Mouse (Mus musculus): ENCODE data around the gene Pbx1.

The Pbx1 gene

GRCm38 (mm10) chr1:168265090-168265489 lies 167.0 kb downstream of the Pbx1 start:
- no peak for DNase-seq

GRCm38 (mm10) chr1:168260391-168260790 lies 171.7 kb downstream of the Pbx1 start:
- DNase-seq: no peak

- peak; percentile 17 to 41 for DNase-seq
These were observed 173.2 kb downstream of the Pbx1 start for GRCm38 (mm10) chr1:168258856-168259255.

GRCm38 (mm10) chr1:168255347-168255908 lies 176.6 kb downstream of the Pbx1 start:
- no peak for DNase-seq

- DNase-seq: peak; percentile 31 to 55
These were observed 184.9 kb downstream of the Pbx1 start for GRCm38 (mm10) chr1:168246968-168247724.

- peak; percentile 43 to 49 for DNase-seq
These were observed 186.5 kb downstream of the Pbx1 start for GRCm38 (mm10) chr1:168245539-168245938.

GRCm38 (mm10) chr1:168243759-168244158 lies 188.3 kb downstream of the Pbx1 start:
- no peak for DNase-seq

- no peak for DNase-seq
These were observed 189.0 kb downstream of the Pbx1 start for GRCm38 (mm10) chr1:168243068-168243467.

GRCm38 (mm10) chr1:168241316-168241715 lies 190.8 kb downstream of the Pbx1 start:
- no peak for DNase-seq

GRCm38 (mm10) chr1:168240846-168241245 lies 191.2 kb downstream of the Pbx1 start:
- DNase-seq: peak in 1 of 2 experiments; percentile 40

GRCm38 (mm10) chr1:168240386-168240785 lies 191.7 kb downstream of the Pbx1 start:
- DNase-seq: no peak

GRCm38 (mm10) chr1:168236101-168236500 lies 196.0 kb downstream of the Pbx1 start:
- no peak for DNase-seq

GRCm38 (mm10) chr1:168234355-168234754 lies 197.7 kb downstream of the Pbx1 start:
- DNase-seq: no peak

- DNase-seq: no peak
These were observed 198.9 kb downstream of the Pbx1 start for GRCm38 (mm10) chr1:168233182-168233581.

GRCm38 (mm10) chr1:168231548-168232429 lies 200.3 kb downstream of the Pbx1 start:
- DNase-seq: no peak

- DNase-seq: no peak
These were observed 201.2 kb downstream of the Pbx1 start for GRCm38 (mm10) chr1:168230858-168231257.

- DNase-seq: peak in 1 of 2 experiments; percentile 53
These were observed 201.9 kb downstream of the Pbx1 start for GRCm38 (mm10) chr1:168230134-168230533.

GRCm38 (mm10) chr1:168228756-168229526 lies 203.1 kb downstream of the Pbx1 start:
- no peak for DNase-seq

GRCm38 (mm10) chr1:168226150-168226549 lies 205.9 kb downstream of the Pbx1 start:
- no peak for DNase-seq

- DNase-seq: no peak
These were observed 206.4 kb downstream of the Pbx1 start for GRCm38 (mm10) chr1:168225595-168226127.

GRCm38 (mm10) chr1:168224218-168224617 lies 207.9 kb downstream of the Pbx1 start:
- peak in 1 of 2 experiments; percentile 38 for DNase-seq

- no peak for DNase-seq
These were observed 209.3 kb downstream of the Pbx1 start for GRCm38 (mm10) chr1:168222794-168223193.

Measured in kidney, postnatal 4 days (tissue).